Mouse (Mus musculus) cerebellum, adult 2 months (tissue): ENCODE data around the gene Gpc6.

ENCODE experiments used
- CTCF ChIP-seq: fragments of 200-500 bp; IDR thresholded peaks from 2 replicates; pipeline ENCODE4 v1.5.1; 2011; ENCODE audit warnings: low read depth, mild to moderate bottlenecking, control low read depth, low read length, moderate library complexity, borderline replicate concordance; ENCODE audit not compliant: insufficient read depth
- POLR2A ChIP-seq: fragments of 200-500 bp; IDR thresholded peaks from 2 replicates; pipeline ENCODE4 v1.6.1; 2011; ENCODE audit warnings: low read length, control low read depth, borderline replicate concordance; ENCODE audit not compliant: insufficient read depth

DNA sequence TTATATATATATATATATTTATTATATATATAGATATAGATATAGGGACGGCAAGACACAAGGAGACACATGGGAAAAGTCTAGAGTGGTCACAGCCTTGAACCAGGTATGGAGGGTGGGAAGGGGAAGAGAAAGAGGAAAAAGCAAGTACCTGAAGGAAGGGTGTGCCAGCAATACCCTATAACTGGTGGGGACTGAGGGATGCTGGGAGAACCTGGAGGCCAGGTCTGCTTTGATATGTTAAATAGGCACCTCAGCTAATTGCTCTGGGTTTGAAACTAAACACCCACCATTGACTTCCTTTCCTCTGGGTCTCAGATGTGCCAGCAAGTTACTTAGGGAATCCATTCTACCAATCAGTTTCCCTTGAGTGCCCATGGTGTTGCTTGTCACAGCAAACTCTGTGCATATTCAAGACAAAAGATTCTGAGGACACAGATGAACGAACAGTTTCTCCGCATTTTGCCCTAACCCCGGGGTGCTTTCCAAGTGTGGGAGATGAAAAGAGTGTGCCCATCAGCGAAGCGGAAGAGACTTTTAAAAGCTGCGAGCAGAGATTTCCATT lies 42.6 kb upstream of the Gpc6 start:
- TF ChIP-seq CTCF, result no peak
- TF ChIP-seq POLR2A, result no peak
